Mouse (Mus musculus) central nervous system, embryonic 18 days (tissue): ENCODE results near the gene Olfr1045. TPM values are rescaled to one million over a fixed set of nuclear protein-coding genes. Genes with fewer than 3 reads are reported as not detected.

Experiments
- polyA plus RNA-seq: library from polyadenylated mRNA; depleted of rRNA; stranded (reverse); fragments of >200 nt; gene quantifications from 2 replicates; pipeline ENCODE4 v1.2.3, GENCODE M21; 2012; rRNA removed

Gene Olfr1045
- not detected in 2 replicates for polyA plus RNA-seq

GRCm38 (mm10) chr2:86202909-86203308, at the start of gene Olfr1045:
TSS of gene Olfr1045 (minus strand) at chr2:86203009.

DNA sequence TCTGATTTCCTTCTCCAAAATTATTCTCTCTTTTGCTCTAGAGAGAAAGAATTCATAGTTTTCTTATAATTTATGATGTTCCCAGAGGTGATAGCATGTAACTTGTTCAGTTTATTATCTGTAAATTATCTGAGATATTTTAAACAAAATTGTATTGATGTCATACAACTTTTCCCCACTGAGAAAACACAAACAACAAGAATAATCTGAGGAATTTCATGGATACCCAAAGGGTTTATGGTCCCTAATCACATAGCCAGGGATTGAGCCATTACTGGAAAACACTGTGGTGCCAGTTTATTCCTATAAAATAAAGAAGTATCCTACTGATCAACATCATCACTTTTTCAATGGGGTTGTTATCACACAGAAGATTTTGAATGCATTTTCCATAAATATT, 37.4 kb upstream of the Olfr1045 start, which contains the start of gene Olfr1048:
Gene Olfr1048 (minus strand): TSS at position 101 of the 400 bp plus-strand sequence.

DNA sequence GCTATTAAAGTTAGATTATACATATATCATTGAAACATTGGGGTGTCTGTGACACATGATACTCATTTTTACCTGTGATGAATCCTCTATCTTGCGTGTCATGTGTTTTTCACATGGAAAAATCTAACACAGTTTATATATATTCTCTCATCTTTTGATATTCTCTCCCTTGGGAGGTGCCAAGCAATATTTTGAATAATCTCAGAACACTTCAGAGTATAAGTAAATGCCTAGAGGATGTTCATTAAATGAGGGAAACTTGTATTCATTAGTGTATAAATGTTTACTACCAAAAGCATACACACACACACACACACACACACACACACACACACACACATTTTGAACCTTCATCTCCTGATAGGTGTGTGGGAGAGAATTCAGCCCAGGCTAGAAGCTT, 28.5 kb upstream of the Olfr1045 start, which contains the start of gene Olfr1047:
Gene Olfr1047 (minus strand): TSS at position 101 of the 400 bp plus-strand sequence.

GRCm38 (mm10) chr2:86219214-86219613, 16.4 kb upstream of the Olfr1045 start, which contains the start of gene Olfr1046:
TSS of gene Olfr1046 (minus strand) at chr2:86219314.

GRCm38 (mm10) chr2:86185583-86185982, 17.2 kb downstream of the Olfr1045 start, which contains the start of gene Olfr52:
TSS of gene Olfr52 (minus strand) at chr2:86185683.

DNA sequence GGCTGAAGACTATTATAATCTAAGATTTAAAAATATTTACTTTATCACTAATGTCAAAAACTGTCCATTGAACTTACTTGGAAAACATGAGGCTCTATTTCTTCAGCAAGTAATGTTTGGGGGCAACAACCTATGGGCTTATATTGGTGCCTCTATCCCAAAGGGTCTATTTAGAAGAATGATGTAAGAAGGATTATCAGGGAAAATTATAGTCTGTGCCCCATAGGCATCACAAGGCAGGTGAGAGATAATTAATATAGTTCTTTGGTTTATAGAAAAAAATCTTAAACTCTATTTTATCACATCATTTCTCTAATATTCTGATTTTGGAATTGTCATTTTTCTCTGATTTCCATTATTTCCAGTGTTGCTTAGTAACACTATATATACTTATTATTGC, 25.1 kb downstream of the Olfr1045 start, which contains the start of gene Olfr1044:
Gene Olfr1044 (minus strand): TSS at position 101 of the 400 bp plus-strand sequence.

DNA sequence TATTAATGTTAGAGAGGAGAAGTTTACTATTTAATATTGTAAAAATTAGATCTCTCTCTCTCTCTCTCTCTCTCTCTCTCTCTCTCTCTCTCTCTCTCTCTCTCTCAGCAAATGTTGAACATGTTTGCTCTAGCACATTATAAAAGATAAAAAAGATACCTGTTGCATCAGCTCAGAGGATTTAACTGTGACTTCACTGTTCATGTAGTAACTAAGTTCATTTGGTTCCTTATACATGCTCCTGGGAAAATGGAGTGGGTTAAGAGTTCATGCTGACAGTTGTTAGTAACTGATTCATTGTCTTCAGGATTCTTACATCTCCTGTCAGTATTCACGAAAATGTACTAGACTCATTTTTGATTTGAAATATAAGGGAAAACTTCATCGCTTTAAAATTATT, 35.4 kb downstream of the Olfr1045 start, which contains the start of gene Olfr1043:
Gene Olfr1043 (minus strand): TSS at position 101 of the 400 bp plus-strand sequence.

GRCm38 (mm10) chr2:86161738-86162137, 41.1 kb downstream of the Olfr1045 start, which contains the start of gene Olfr1042:
TSS of gene Olfr1042 (minus strand) at chr2:86161838.

GRCm38 (mm10) chr2:86146632-86147031, 56.2 kb downstream of the Olfr1045 start, which contains the start of gene Olfr1040:
TSS of gene Olfr1040 (minus strand) at chr2:86146732.

Other genes starting within 250 kb of the Olfr1045 start
- not detected in 2 replicates for gene Olfr1029, start 229.1 kb downstream of the Olfr1045 start, polyA plus RNA-seq
- not detected in 2 replicates for gene Olfr1030, start 223.7 kb downstream of the Olfr1045 start, polyA plus RNA-seq
- gene Olfr1031, start 212.7 kb downstream of the Olfr1045 start, polyA plus RNA-seq = not detected in 2 replicates
- not detected in 2 replicates for gene Olfr1032, start 197.5 kb downstream of the Olfr1045 start, polyA plus RNA-seq
- 0.34 and 0.35 TPM in 2 replicates for gene Olfr1033, start 182.4 kb downstream of the Olfr1045 start, polyA plus RNA-seq
- gene Olfr1034, start 157.1 kb downstream of the Olfr1045 start, polyA plus RNA-seq = 0.03 and 0.04 TPM in 2 replicates
- gene Olfr1036, start 129.0 kb downstream of the Olfr1045 start, polyA plus RNA-seq = not detected in 2 replicates
- gene Olfr1037, start 115.6 kb downstream of the Olfr1045 start, polyA plus RNA-seq = not detected in 2 replicates
- gene Olfr1039, start 67.1 kb downstream of the Olfr1045 start, polyA plus RNA-seq = not detected in 2 replicates
- not detected in 2 replicates for gene Olfr1040, start 56.3 kb downstream of the Olfr1045 start, polyA plus RNA-seq
- not detected in 2 replicates for gene Olfr1042, start 41.2 kb downstream of the Olfr1045 start, polyA plus RNA-seq
- gene Olfr1043, start 35.5 kb downstream of the Olfr1045 start, polyA plus RNA-seq = not detected in 2 replicates
- gene Olfr1044, start 25.2 kb downstream of the Olfr1045 start, polyA plus RNA-seq = not detected in 2 replicates
- gene Olfr52, start 17.3 kb downstream of the Olfr1045 start, polyA plus RNA-seq = not detected in 2 replicates
- not detected in 2 replicates for gene Olfr1046, start 16.3 kb upstream of the Olfr1045 start, polyA plus RNA-seq
- gene Olfr1047, start 28.4 kb upstream of the Olfr1045 start, polyA plus RNA-seq = not detected in 2 replicates
- not detected in 2 replicates for gene Olfr1048, start 37.3 kb upstream of the Olfr1045 start, polyA plus RNA-seq
- gene Olfr1049, start 55.3 kb upstream of the Olfr1045 start, polyA plus RNA-seq = not detected in 2 replicates
- not detected in 2 replicates for gene Olfr1051, start 76.1 kb upstream of the Olfr1045 start, polyA plus RNA-seq
- gene Olfr1052, start 89.4 kb upstream of the Olfr1045 start, polyA plus RNA-seq = not detected in 2 replicates
- gene Olfr1053, start 112.3 kb upstream of the Olfr1045 start, polyA plus RNA-seq = not detected in 2 replicates
- not detected in 2 replicates for gene Olfr1054, start 132.4 kb upstream of the Olfr1045 start, polyA plus RNA-seq
- gene Olfr1055, start 147.3 kb upstream of the Olfr1045 start, polyA plus RNA-seq = not detected in 2 replicates
- not detected in 2 replicates for gene Olfr1056, start 159.5 kb upstream of the Olfr1045 start, polyA plus RNA-seq
- not detected in 2 replicates for gene Olfr1057, start 175.4 kb upstream of the Olfr1045 start, polyA plus RNA-seq
- gene Olfr1058, start 185.6 kb upstream of the Olfr1045 start, polyA plus RNA-seq = not detected in 2 replicates
- not detected in 2 replicates for gene Olfr1061, start 211.0 kb upstream of the Olfr1045 start, polyA plus RNA-seq
- gene Olfr1062, start 223.7 kb upstream of the Olfr1045 start, polyA plus RNA-seq = not detected in 2 replicates
- gene Olfr1065, start 247.6 kb upstream of the Olfr1045 start, polyA plus RNA-seq = not detected in 2 replicates